In the genomic region with DNA sequence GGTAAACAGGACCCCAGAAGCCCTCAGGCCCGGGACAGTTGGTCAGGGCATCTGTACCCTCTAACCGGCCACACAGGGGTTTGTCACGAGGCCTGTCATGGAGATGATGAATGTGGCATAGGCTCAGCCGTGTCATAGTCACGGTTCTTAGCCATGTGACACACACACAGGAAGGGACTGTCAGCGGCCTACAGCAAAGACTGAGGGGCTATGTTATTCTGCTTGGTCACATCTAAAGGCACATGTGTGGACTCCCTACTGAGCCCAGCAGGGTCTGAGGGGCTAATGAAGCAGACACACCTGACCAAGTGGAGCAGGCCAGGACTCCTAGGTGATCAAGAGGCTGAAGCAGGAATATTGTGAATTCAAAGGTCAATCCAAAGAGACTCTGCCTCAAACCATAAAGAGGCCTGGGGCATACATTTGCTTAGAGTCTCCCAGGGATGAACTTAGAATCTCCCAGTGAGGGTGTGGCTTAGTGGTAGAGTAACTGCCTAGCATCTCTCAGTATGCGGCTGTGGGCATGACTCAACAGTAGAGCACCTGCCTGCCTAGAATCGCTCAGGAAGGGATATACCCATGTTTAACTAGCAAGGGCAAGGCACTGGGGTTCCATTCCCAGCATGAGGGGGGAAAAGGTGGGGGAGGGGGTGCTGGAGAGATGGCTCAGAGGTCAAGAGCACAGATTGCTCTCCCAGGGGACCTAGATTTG, we compare ENCODE assay signal across 19 mouse cellular contexts. TPM values are rescaled to one million over a fixed set of nuclear protein-coding genes. Genes with fewer than 3 reads are reported as not detected.
A peak's percentile ranks its signal among the peaks of the same experiment; 100 is the strongest.
DNase-seq lines count a peak whose midpoint lies in the region; ATAC-seq and TF ChIP-seq lines count a peak whose summit lies in the region.
"Had no signal": no experiment of that assay in that cellular context is flagged by ENCODE, and none has a peak within 500 bp of the region (broad histone marks: within the 10 kb centered on the region; RNA-seq: fewer than 3 reads in every experiment).

No protein-coding gene starts in this region.

- H3K36me3 ChIP-seq in lung, postnatal 0 days (ENCODE audit: insufficient read depth, low read length) = no peaks in the 10 kb centered on the region
- peaks cover 6% of the 10 kb centered on the region; the same call in 1 of the 2 replicates for H3K36me3 ChIP-seq in intestine, postnatal 0 days (ENCODE audit: control insufficient read depth, insufficient read depth)
- peaks cover 27% of the 10 kb centered on the region for H3K36me3 ChIP-seq in embryonic facial prominence, embryonic 10.5 days (replicated peaks)

- H3K27ac ChIP-seq in lung, postnatal 0 days (ENCODE audit: low read length) = no peak overlapping the region
- H3K27ac ChIP-seq in intestine, postnatal 0 days (ENCODE audit: low read depth, low read length) = peak overlapping the region; percentile 60
- no peak overlapping the region for H3K27ac ChIP-seq in embryonic facial prominence, embryonic 10.5 days (replicated peaks)
- H3K27ac ChIP-seq: embryonic facial prominence, embryonic 15.5 days; layer of hippocampus, adult 2 months; liver, embryonic 13.5 days; neural tube, embryonic 12.5 days had no signal

- no peak overlapping the region for H3K4me2 ChIP-seq in lung, postnatal 0 days (replicated peaks; ENCODE audit: low read depth, low read length)
- 0 out of 2 replicates have a peak overlapping the region, but pooled peaks have one; percentile 3 for H3K4me2 ChIP-seq in intestine, postnatal 0 days (replicated peaks; ENCODE audit: low read depth)
- H3K4me2 ChIP-seq: embryonic facial prominence, embryonic 15.5 days; liver, embryonic 13.5 days; neural tube, embryonic 12.5 days had no signal

- TF ChIP-seq CTCF in lung, postnatal 0 days (IDR thresholded peaks at IDR 0.05) = no peak
- TF ChIP-seq CTCF in intestine, postnatal 0 days (IDR thresholded peaks at IDR 0.05; ENCODE audit: low read depth) = no peak

- no peak overlapping the region for H3K9ac ChIP-seq in lung, postnatal 0 days (replicated peaks; ENCODE audit: low read depth)
- no peak overlapping the region for H3K9ac ChIP-seq in intestine, postnatal 0 days (ENCODE audit: low read depth, low read length)
- H3K9ac ChIP-seq: embryonic facial prominence, embryonic 15.5 days; forebrain, postnatal 0 days; liver, embryonic 13.5 days; neural tube, embryonic 12.5 days had no signal

- ATAC-seq in lung, postnatal 0 days = peak; percentile 7; the same call in 1 of the 2 replicates
- peak; percentile 92 for ATAC-seq in intestine, postnatal 0 days
- ATAC-seq: forebrain, postnatal 0 days had no signal

- 40% methylated on average over 8 of the region's 8 CpGs for whole genome bisulfite sequencing in lung, postnatal 0 days
- WGBS in intestine, postnatal 0 days = 38% methylated on average over 8 of the region's 8 CpGs
- WGBS in embryonic facial prominence, embryonic 10.5 days = 71% methylated on average over 8 of the region's 8 CpGs

- H3K4me3 ChIP-seq in lung, postnatal 0 days (ENCODE audit: low read depth, low read length) = no peak overlapping the region
- H3K4me3 ChIP-seq in intestine, postnatal 0 days (ENCODE audit: low read depth, low read length) = no peak overlapping the region
- no peak overlapping the region for H3K4me3 ChIP-seq in embryonic facial prominence, embryonic 10.5 days
- H3K4me3 ChIP-seq: embryonic facial prominence, embryonic 15.5 days; layer of hippocampus, adult 2 months; liver, embryonic 13.5 days; neural tube, embryonic 12.5 days had no signal

- TF ChIP-seq EP300 in lung, postnatal 0 days (IDR thresholded peaks at IDR 0.05) = no peak

- no peaks in the 10 kb centered on the region for H3K27me3 ChIP-seq in lung, postnatal 0 days (replicated peaks; ENCODE audit: insufficient read depth, low read length)
- H3K27me3 ChIP-seq in intestine, postnatal 0 days (replicated peaks; ENCODE audit: control insufficient read depth, insufficient read depth, low read length) = no peaks in the 10 kb centered on the region
- H3K27me3 ChIP-seq in embryonic facial prominence, embryonic 10.5 days (replicated peaks; ENCODE audit: low read depth, poor library complexity, severe bottlenecking) = no peaks in the 10 kb centered on the region
- H3K27me3 ChIP-seq: embryonic facial prominence, embryonic 15.5 days; liver, embryonic 13.5 days; neural tube, embryonic 12.5 days had no signal

- no peak for DNase-seq in lung, postnatal 0 days (ENCODE audit: low spot score)
- DNase-seq in lung, postnatal 36 days = no peak
- peak; percentile 49 to 53 for DNase-seq in B cell, adult 2 months
- peak; percentile 48 for DNase-seq in brain, adult 2 months (ENCODE audit: low read depth, low spot score)
- no peak for DNase-seq in cerebellum, postnatal 10 days
- DNase-seq in layer of hippocampus, postnatal 10 days (ENCODE audit: low spot score in 2 of 2) = no peak
- DNase-seq in embryonic facial prominence, embryonic 10.5 days (ENCODE audit: low spot score) = no peak
- DNase-seq: cerebellum, postnatal 25 days; forebrain, postnatal 0 days; gastrocnemius, postnatal 36 days; kidney, adult 9 months; liver, embryonic 13.5 days; thymus, adult 2 months had no signal

- H3K4me1 ChIP-seq in lung, postnatal 0 days (ENCODE audit: insufficient read depth, low read depth, low read length) = no peaks in the 10 kb centered on the region; the same call in 1 of the 2 replicates
- H3K4me1 ChIP-seq in intestine, postnatal 0 days (replicated peaks; ENCODE audit: control insufficient read depth, insufficient read depth, low read length) = 0 out of 2 replicates have a peak, but pooled peaks cover 6% of the 10 kb centered on the region
- no peaks in the 10 kb centered on the region for H3K4me1 ChIP-seq in embryonic facial prominence, embryonic 10.5 days
- H3K4me1 ChIP-seq: neural tube, embryonic 12.5 days had no signal

- H3K9me3 ChIP-seq in lung, postnatal 0 days (ENCODE audit: low read length) = no peaks in the 10 kb centered on the region
- H3K9me3 ChIP-seq in intestine, postnatal 0 days (ENCODE audit: control insufficient read depth) = no peaks in the 10 kb centered on the region
- no peaks in the 10 kb centered on the region for H3K9me3 ChIP-seq in embryonic facial prominence, embryonic 10.5 days
- H3K9me3 ChIP-seq: embryonic facial prominence, embryonic 15.5 days; liver, embryonic 13.5 days; neural tube, embryonic 12.5 days had no signal

RNA-seq across cellular contexts. Expression of a gene that starts 2.9 kb away (rescaled TPM):
- polyA plus RNA-seq in lung, postnatal 0 days (2015; fragmentation: Nextera tagmentation; extraction: Ambion mirVana) = 3.0 and 3.2 TPM in 2 replicates
- 1.3 and 1.4 TPM in 2 replicates for polyA plus RNA-seq in intestine, postnatal 0 days (2015; fragmentation: Nextera tagmentation; extraction: Ambion mirVana)
- total RNA-seq in layer of hippocampus, postnatal 10 days (2021) = 1 to 10 TPM; 2.0 to 3.7 TPM
- 3.4 and 3.7 TPM in 2 replicates for polyA plus RNA-seq in embryonic facial prominence, embryonic 10.5 days (2016; fragmentation: Nextera tagmentation; extraction: Ambion mirVana)

RNA-seq across cellular contexts. Expression of a gene that starts 27.3 kb away (rescaled TPM):
- polyA plus RNA-seq in lung, postnatal 0 days (2015; fragmentation: Nextera tagmentation; extraction: Ambion mirVana) = 403 and 485 TPM in 2 replicates
- polyA plus RNA-seq in intestine, postnatal 0 days (2015; fragmentation: Nextera tagmentation; extraction: Ambion mirVana) = 217 and 232 TPM in 2 replicates
- 100 to 1,000 TPM; 285 to 302 TPM for total RNA-seq in layer of hippocampus, postnatal 10 days (2021)
- 593 and 603 TPM in 2 replicates for polyA plus RNA-seq in embryonic facial prominence, embryonic 10.5 days (2016; fragmentation: Nextera tagmentation; extraction: Ambion mirVana)

RNA-seq across cellular contexts. Expression of a gene that starts 30.8 kb away (rescaled TPM):
- polyA plus RNA-seq in lung, postnatal 0 days (2015; fragmentation: Nextera tagmentation; extraction: Ambion mirVana) = 84.4 and 95.9 TPM in 2 replicates
- polyA plus RNA-seq in intestine, postnatal 0 days (2015; fragmentation: Nextera tagmentation; extraction: Ambion mirVana) = 88.6 and 93.2 TPM in 2 replicates
- total RNA-seq in layer of hippocampus, postnatal 10 days (2021) = 10 to 100 TPM; 63.0 to 65.2 TPM
- polyA plus RNA-seq in embryonic facial prominence, embryonic 10.5 days (2016; fragmentation: Nextera tagmentation; extraction: Ambion mirVana) = 414 and 415 TPM in 2 replicates

RNA-seq across cellular contexts. Expression of a gene that starts 52.0 kb away (rescaled TPM):
- polyA plus RNA-seq in lung, postnatal 0 days (2015; fragmentation: Nextera tagmentation; extraction: Ambion mirVana) = 0.24 and 0.67 TPM in 2 replicates
- 0.13 and 0.25 TPM in 2 replicates for polyA plus RNA-seq in intestine, postnatal 0 days (2015; fragmentation: Nextera tagmentation; extraction: Ambion mirVana)
- 1 to 10 TPM; 3.1 to 5.1 TPM for total RNA-seq in layer of hippocampus, postnatal 10 days (2021)
- 0.10 TPM in 1 of 2 replicates, not detected in the other for polyA plus RNA-seq in embryonic facial prominence, embryonic 10.5 days (2016; fragmentation: Nextera tagmentation; extraction: Ambion mirVana)
- total RNA-seq: forebrain, postnatal 0 days; gastrocnemius, postnatal 36 days; MEL had no signal
- polyA plus RNA-seq: heart, embryonic 16.5 days; liver, embryonic 13.5 days had no signal

RNA-seq across cellular contexts. Expression of a gene that starts 59.7 kb away (rescaled TPM):
- 3.0 and 4.1 TPM in 2 replicates for polyA plus RNA-seq in lung, postnatal 0 days (2015; fragmentation: Nextera tagmentation; extraction: Ambion mirVana)
- 2.6 and 3.1 TPM in 2 replicates for polyA plus RNA-seq in intestine, postnatal 0 days (2015; fragmentation: Nextera tagmentation; extraction: Ambion mirVana)
- 100 to 1,000 TPM; 124 to 133 TPM for total RNA-seq in layer of hippocampus, postnatal 10 days (2021)
- polyA plus RNA-seq in embryonic facial prominence, embryonic 10.5 days (2016; fragmentation: Nextera tagmentation; extraction: Ambion mirVana) = 5.8 and 6.8 TPM in 2 replicates

Comparison
In these comparisons a context has a peak if more than half of its experiments do, and no peak if none do; other contexts are left out.
1. DNase-seq: peak in B cell, adult 2 months (2 of 2) and brain, adult 2 months (single experiment); none in lung, postnatal 0 days (single experiment), lung, postnatal 36 days (single experiment), cerebellum, postnatal 10 days (0 of 2), layer of hippocampus, postnatal 10 days (0 of 2) and embryonic facial prominence, embryonic 10.5 days (single experiment).